Mouse (Mus musculus) hindbrain, postnatal 0 days (tissue): ENCODE measurements around the gene Mroh2a. TPM values are rescaled to one million over a fixed set of nuclear protein-coding genes. Genes with fewer than 3 reads are reported as not detected.

ENCODE experiments used
- ATAC-seq: fragments of 200-750 bp; cut with Nextera tagmentation; 2 replicates; pipeline ENCODE4 v1.8.0; 2017; ENCODE audit warnings: mild to moderate bottlenecking, moderate TSS enrichment, moderate library complexity
- DNase-seq: peaks from one replicate; pipeline ENCODE4 v3.0.0-alpha.2; 2015; ENCODE audit warnings: low spot score
- H3K27ac ChIP-seq: fragments of 300-500 bp; sonication (generic); 2 replicates; pipeline ENCODE4 v1.5.1; 2014; ENCODE audit warnings: mild to moderate bottlenecking
- H3K27me3 ChIP-seq: fragments of 300-500 bp; sonication (generic); 2 replicates; pipeline ENCODE4 v1.6.1; 2014; ENCODE audit warnings: low read length, mixed read lengths; ENCODE audit not compliant: insufficient read depth
- H3K36me3 ChIP-seq: fragments of 300-500 bp; sonication (generic); 2 replicates; pipeline ENCODE4 v1.6.1; 2014; ENCODE audit warnings: low read length, mixed read lengths; ENCODE audit not compliant: insufficient read depth
- H3K4me1 ChIP-seq: fragments of 300-500 bp; sonication (generic); 2 replicates; pipeline ENCODE4 v1.6.1; 2014; ENCODE audit warnings: antibody characterized with exemption, low read length, mixed read lengths; ENCODE audit not compliant: insufficient read depth
- H3K4me2 ChIP-seq: fragments of 300-500 bp; sonication (generic); 2 replicates; pipeline ENCODE4 v1.6.1; 2014; ENCODE audit warnings: low read depth, mild to moderate bottlenecking, low read length, moderate library complexity, mixed read lengths
- H3K4me3 ChIP-seq: fragments of 300-500 bp; sonication (generic); 2 replicates; pipeline ENCODE4 v1.5.1; 2014; ENCODE audit warnings: low read length
- H3K9ac ChIP-seq: fragments of 300-500 bp; sonication (generic); replicated peaks from 2 replicates; pipeline ENCODE4 v1.6.1; 2014; ENCODE audit warnings: mild to moderate bottlenecking, low read length, moderate library complexity, mixed read lengths
- H3K9me3 ChIP-seq: fragments of 300-500 bp; sonication (generic); 2 replicates; pipeline ENCODE4 v1.6.1; 2016; ENCODE audit warnings: low read length, mixed read lengths
- CTCF ChIP-seq: IDR thresholded peaks from 2 replicates; pipeline ENCODE4 v1.5.1; 2016; ENCODE audit warnings: antibody characterized with exemption, control low read depth, low read depth
- WGBS: fragments of 180-500 bp; shearing (Covaris S2); extraction: QIAGEN DNeasy Blood & Tissue Kit; methylation state at CpG from one replicate; pipeline ENCODE4 v1.1.7; 2014; 5-methylcytosine and 5-hydroxymethylcytosine counted together
- polyA plus RNA-seq: library from polyadenylated mRNA; unstranded; fragments of >200 nt; fragmentation: Nextera tagmentation; extraction: Ambion mirVana; gene quantifications from 2 replicates; pipeline ENCODE4 v1.2.1, GENCODE M21; 2015
- total RNA-seq: library from RNA; depleted of rRNA; stranded (reverse); fragments of >200 nt; gene quantifications from 2 replicates; pipeline ENCODE4 v1.2.3, GENCODE M21; 2014

Gene Mroh2a
- total and polyA plus RNA-seq, 2 experiments from 2014 or later = 0.16 to 0.23 TPM

- peak overlapping the region; percentile 60 for H3K4me2 ChIP-seq
- 64% methylated on average over 13 of the region's 13 CpGs for WGBS
- H3K4me3 ChIP-seq = peak overlapping the region; percentile 53
- H3K36me3 ChIP-seq = peaks cover 22% of the 10 kb centered on the region
- H3K9ac ChIP-seq = peak overlapping the region; percentile 61
- H3K4me1 ChIP-seq = peaks cover 19% of the 10 kb centered on the region
- peak; percentile 10; the same call in 1 of the 2 replicates for TF ChIP-seq CTCF
- no peaks in the 10 kb centered on the region for H3K27me3 ChIP-seq
- ATAC-seq = no peak
- H3K27ac ChIP-seq = no peak overlapping the region
- no peak for DNase-seq
- H3K9me3 ChIP-seq = no peaks in the 10 kb centered on the region; the same call in 1 of the 2 replicates
Measured at GRCm38 (mm10) chr1:88275698-88276523, 49.1 kb downstream of the Mroh2a start.

DNA sequence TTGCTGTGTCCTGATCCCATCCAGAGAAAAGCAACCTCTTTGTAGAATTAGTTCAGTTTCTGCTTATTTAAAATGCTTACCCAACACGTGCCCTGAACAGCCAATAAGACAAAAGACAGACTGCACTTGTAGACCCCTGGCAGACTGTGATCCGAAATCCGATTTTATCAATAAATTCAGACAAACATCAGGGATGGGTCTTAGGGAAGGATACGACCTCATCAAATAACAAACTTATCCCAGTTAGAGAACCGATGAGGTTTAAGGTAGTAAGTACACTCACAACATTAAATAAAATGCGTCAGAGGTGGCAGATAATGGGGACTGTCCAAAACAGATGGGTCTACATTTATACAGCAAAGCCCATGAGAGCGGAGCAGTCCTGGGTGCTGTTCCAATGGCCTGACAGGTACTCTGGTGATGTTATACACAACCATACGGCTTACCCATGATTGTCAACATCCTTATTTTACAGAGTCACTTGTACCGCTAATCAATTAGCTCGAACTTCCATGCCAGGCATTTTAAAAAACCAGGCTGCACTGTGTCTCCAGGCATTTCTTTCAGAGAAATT, 49.8 kb downstream of the Mroh2a start:
- ATAC-seq = peak; percentile 30
- Histone ChIP-seq H3K27me3 (no peaks in the 10 kb centered on the region), H3K9me3 (no peaks in the 10 kb centered on the region; the same call in 1 of the 2 replicates), H3K4me2 (peak overlapping the region; percentile 60), H3K27ac (peak overlapping the region; percentile 72), H3K36me3 (peaks cover 22% of the 10 kb centered on the region), H3K4me1 (peaks cover 19% of the 10 kb centered on the region), H3K4me3 (peak overlapping the region; percentile 53), H3K9ac (peak overlapping the region; percentile 61)
- no peak for DNase-seq
- 24% methylated on average over 10 of the region's 10 CpGs for WGBS
- no peak for TF ChIP-seq CTCF

- peak within 1 kb of the TSS; percentile 72 for H3K27ac ChIP-seq
- peaks cover 22% of the 10 kb centered on the region for H3K36me3 ChIP-seq
- ATAC-seq (peak; percentile 98), DNase-seq (peak; percentile 100)
- H3K4me2 ChIP-seq = peak within 1 kb of the TSS; percentile 60
- H3K9ac ChIP-seq = peak within 1 kb of the TSS; percentile 61
- peak within 1 kb of the TSS; percentile 53 for H3K4me3 ChIP-seq
- WGBS = 1% methylated on average over 50 of the region's 50 CpGs
- H3K9me3 ChIP-seq = no peaks in the 10 kb centered on the region; the same call in 1 of the 2 replicates
- no peaks in the 10 kb centered on the region for H3K27me3 ChIP-seq
- TF ChIP-seq CTCF = peak; percentile 100
- H3K4me1 ChIP-seq = peaks cover 19% of the 10 kb centered on the region
Measured at GRCm38 (mm10) chr1:88277098-88277817, 50.5 kb downstream of the Mroh2a start, which contains the start of the genes Hjurp and Trpm8. Hjurp (minus strand) TSS chr1:88277633. Trpm8 (plus strand) TSS chr1:88277661.

- Histone ChIP-seq H3K27ac (peak overlapping the region; percentile 72), H3K4me3 (peak overlapping the region; percentile 53), H3K27me3 (no peaks in the 10 kb centered on the region), H3K9me3 (peaks cover 5% of the 10 kb centered on the region), H3K4me2 (peak overlapping the region; percentile 60), H3K4me1 (peaks cover 19% of the 10 kb centered on the region), H3K36me3 (peaks cover 16% of the 10 kb centered on the region), H3K9ac (peak overlapping the region; percentile 61)
- TF ChIP-seq CTCF = no peak
- ATAC-seq (no peak; the same call in 1 of the 2 replicates), DNase-seq (no peak)
- 65% methylated on average over 18 of the region's 18 CpGs for WGBS
Measured at GRCm38 (mm10) chr1:88277818-88278511, 51.2 kb downstream of the Mroh2a start.

DNA sequence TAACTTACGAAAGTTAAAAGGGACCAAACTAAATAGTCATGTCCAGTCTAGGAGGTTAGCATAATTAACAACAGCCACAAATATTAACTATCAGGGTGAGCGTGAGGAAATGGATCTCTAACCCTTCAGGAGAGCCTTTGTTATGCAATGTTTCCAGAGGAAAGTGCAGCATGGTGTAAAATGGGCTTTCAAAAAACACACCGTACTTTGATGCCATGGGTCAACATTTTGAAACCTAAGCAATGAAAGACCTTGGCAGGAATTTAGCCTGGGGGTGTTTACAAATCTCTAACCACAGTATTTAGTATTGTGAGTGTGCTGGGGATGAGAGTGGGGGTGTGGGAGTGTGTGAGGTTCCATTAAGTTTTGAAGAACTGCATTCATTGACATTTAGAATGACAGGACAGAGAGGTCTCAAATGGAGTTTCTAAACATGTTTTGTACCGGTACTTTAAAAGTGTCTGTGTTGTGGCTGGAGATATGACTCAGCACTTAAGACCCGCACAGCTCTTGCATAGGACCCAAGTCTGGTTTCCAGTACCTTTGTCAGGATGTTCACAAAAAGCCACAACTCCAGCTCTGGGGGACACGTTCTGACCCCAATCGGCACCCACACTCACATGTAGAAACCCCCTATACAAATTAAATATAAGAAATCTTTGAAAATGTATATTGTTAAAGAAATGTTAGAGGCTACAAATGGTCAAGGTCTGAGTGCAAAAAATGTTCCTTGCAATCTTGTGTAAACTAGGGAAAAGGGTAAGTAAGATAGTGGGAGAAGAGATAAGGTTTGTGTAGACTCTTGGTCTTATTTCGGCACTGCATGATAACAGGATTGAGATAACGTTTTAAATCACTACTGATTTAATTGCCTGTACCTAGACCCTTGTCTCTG, 52.6 kb downstream of the Mroh2a start:
- H3K36me3 ChIP-seq = peaks cover 5% of the 10 kb centered on the region; the same call in 1 of the 2 replicates
- H3K9me3 ChIP-seq = peaks cover 19% of the 10 kb centered on the region
- no peak overlapping the region for H3K27ac ChIP-seq
- no peak overlapping the region for H3K9ac ChIP-seq
- DNase-seq (no peak), ATAC-seq (no peak)
- no peak overlapping the region for H3K4me2 ChIP-seq
- H3K27me3 ChIP-seq = no peaks in the 10 kb centered on the region
- no peak for TF ChIP-seq CTCF
- 71% methylated on average over 9 of the region's 9 CpGs for WGBS
- H3K4me1 ChIP-seq = peaks cover 19% of the 10 kb centered on the region
- no peak overlapping the region for H3K4me3 ChIP-seq
